Mouse (Mus musculus) neural tube, embryonic 10.5 days (tissue): ENCODE results near the gene Gmeb2.

Experiments
- DNase-seq: peaks from one replicate; pipeline ENCODE4 v3.0.0-alpha.2; 2017; ENCODE audit warnings: low spot score; ENCODE audit errors: extremely low spot score

Gene Gmeb2

DNA sequence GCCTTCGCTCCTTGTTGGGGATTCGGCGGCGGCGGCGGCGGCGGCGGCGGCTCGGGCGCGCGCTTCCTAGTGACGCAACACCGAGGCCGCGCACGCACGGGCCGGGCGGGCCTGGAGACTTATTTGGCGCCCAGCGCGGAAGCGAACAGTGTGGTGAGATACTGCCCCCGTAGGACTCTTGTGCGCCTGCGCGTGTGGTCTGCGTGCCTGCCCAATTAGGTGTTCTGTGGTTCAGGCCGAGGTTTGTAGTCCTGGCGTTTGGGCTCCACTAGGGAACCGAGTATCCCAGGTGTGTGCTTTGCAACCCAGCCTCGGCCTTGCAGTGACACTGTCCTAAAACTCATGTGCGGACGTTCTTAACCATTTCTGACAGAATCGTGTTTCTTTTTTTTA, at the start of gene Gmeb2:
TSS of gene Gmeb2 (minus strand) at position 78 of the 393 bp plus-strand sequence.
- DNase-seq = peak; percentile 88

DNA sequence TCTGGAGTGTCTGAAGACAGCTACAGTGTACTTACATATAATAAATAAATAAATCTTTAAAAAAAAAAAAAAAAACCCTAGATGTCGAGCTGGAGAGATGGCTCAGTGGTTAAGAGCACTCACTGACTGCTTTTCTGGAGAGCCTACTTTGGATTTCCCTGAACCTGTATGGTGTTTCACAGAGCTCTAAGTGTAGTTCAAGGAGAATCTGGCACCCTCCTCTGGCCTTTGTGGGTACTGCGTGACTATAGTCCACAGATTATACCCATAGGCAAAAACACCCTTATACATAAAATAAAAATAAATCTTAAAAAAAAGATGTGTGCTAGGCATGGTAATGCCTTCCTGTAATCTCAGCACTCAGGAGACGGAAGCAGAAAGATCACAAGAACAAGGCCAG, 46.2 kb upstream of the Gmeb2 start:
- DNase-seq = peak; percentile 53

DNA sequence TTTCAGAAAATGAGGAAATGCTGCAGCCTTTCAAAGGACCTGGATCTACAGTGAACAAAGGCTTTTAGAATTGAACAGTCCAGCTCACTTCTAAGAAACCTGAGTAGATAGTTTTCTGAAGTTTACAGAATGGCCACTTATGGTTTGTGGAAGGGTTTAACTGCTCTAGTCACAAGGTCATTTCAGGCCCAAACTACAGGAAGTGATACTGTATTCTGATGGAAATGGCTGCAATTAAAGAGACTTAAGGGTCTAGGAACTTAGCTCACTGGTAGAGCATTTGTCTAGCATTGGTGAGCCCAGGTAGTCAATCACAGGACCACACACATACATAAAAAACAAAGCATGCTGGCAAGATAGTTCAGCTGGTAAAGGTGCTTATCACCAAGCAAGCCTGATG, 44.7 kb upstream of the Gmeb2 start:
- no peak for DNase-seq

DNA sequence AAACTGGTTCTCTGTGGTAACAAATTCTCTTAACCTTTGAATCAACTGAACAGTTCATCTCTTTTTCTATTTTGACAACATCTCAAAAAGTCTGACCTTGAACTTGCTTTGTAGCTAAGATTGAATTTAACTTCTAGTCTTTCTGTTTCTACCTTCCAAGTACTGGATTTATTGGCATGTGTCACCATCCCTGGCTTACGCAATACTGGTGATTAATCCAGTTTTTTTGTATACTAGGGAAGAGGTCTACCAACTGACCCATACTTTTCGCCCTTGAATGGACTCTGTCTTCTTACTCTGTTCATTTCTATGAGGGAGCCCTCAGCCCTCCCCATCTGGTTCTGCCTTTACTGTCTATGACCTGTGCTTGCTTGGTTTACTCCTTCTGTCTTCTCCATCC, 38.3 kb upstream of the Gmeb2 start:
- no peak for DNase-seq

DNA sequence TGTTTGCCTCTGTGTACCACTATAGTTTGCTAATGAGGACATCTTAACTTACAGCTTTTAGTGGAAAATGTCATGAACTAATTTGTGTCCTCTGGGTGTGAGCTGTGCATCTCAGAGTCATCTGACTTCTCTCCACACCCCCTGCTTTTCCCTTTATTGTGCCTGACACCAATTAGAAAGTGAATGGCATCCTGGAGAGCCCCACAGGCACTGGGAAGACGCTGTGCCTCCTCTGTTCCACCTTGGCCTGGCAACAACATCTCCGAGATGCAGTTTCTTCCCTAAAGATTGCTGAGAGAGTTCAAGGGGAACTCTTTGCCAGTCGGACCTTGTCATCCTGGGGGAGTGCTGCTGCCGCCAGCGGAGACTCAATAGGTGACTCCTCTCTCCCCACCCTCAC, 34.3 kb upstream of the Gmeb2 start:
- no peak for DNase-seq

DNA sequence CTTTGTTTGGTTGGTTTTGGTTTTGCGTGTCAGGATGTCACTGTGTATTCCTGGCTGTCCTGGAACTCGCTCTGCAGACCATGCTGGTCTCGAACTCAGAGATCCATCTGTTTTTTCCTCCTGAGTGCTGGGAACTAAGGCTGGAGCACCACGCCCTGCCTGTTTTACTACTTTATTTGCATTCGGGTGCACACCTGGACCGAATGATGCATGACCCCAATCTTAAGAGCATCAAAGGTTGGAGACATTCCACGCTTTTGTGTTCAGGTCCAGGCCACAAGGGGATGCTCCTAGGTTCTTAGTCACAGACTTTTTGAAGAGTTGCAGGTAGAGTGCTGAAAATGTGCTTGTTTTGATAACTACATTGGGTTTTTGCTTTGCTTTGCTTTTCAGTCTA, 32.3 kb upstream of the Gmeb2 start:
- DNase-seq = no peak

DNA sequence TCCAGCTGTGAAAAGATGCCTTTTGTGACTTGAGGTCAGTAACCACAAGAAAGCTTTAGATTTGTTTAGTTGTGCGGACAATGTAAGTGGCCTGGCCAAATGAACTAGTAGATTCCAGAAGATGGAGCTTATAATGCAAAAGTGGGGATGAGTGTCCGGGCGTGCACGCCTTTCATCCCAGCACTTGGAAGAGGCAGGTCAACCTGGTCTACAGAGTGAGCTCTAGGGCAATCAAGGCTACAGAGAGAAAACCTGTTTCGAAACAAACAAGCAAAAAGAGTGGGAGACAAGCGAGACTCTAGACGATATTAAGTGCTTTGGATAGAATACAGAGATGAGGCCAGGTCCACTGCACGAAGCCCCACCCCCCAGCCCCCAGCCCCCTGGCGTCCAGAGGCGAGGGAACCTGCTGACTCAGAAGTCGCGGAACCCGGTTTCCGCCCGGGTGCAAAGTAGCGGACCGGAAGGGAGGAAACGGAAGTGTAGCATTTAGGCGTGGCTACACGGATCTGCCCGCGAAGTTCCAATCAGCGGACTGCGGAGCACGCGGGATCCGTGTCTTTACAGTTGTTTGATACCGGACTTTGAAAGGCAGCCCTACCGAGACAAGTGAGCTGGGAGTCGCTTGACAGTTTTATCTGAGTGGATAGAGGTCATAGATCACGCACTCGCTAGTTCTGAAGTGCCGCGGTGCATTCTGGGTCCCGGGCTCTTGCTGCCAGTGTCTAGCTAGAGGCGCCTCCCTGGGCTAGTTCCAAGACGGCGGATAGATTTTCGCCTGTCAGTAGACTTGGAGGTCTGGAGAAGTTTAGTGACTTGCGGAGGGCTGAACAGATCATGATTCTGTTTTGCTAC, 31.6 kb upstream of the Gmeb2 start, which contains the start of gene Rtel1:
TSS of gene Rtel1 (plus strand) at position 492 of the 855 bp plus-strand sequence.
- peak; percentile 93 for DNase-seq

DNA sequence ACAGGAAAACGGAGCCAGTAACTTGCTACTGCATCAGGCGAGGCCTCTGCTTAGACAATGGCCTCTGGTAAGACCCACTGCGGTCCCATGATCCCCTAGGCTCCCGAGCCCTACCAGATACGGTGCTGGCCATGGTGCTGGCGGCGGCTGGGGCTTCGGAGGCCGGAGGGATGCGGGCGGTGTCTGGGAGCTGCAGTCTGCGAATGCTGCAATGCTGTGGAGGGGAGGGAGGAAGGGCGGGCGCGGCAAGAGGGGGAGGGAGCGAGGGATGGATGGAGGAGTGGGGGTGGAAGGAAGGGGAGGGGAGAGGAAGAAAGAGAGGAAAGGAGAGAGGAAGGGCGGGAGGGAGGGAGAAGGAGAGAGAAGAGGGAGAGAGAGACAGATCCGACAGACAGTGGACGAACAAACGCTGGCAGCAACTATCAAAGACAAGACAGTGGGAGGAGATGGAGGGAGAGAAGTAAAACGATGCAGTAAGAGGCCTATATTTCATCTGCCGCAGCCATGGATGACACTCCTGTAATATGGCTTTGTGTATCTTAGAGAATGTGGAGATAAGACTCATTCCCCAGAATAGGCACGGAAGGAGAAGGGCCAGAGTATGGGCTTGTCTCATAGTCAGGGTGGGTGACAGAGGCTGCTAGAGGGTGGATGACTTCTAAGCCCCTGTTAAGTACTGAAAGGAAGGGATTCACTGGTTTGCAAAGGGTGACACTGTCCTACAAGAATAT, 26.4 kb upstream of the Gmeb2 start, which contains the start of gene Stmn3:
TSS of gene Stmn3 (minus strand) at position 421 of the 731 bp plus-strand sequence.
- peak; percentile 79 for DNase-seq

DNA sequence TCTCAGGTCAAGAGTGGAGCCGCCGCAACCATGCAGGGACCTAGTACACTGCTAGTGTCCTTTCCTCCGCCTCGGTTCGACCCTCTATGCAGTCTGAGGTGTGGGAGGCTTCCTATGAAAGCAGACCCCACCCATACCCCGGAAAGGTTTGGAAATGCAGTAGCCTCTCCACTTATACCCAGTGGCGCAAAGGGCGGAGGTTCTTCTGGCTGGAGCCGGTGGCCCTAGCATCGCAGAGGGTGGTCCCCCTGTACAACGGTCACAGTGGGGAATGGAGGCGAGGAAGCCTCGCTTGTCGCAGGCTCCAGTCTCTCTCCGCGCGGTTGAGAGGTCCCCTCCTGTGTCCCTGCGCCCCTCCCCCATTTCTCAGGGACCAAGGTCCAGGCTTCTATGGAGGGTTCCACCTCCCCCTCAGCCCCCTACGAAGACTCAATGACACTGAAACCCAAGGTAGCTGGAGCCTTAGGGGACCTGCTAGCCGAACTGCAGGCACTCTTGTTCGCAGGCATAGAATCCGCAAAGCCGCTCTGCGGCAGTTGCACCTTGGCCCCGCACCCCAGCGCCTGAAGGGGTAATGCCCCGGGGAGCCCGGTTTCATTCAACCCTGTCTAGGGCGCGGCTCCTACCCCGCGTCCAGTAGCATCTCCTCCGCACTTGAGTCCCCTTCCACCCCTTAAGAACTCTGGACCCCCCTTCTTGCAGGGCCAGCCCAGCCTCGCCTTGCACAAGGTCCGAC, 25.7 kb upstream of the Gmeb2 start:
- no peak for DNase-seq

DNA sequence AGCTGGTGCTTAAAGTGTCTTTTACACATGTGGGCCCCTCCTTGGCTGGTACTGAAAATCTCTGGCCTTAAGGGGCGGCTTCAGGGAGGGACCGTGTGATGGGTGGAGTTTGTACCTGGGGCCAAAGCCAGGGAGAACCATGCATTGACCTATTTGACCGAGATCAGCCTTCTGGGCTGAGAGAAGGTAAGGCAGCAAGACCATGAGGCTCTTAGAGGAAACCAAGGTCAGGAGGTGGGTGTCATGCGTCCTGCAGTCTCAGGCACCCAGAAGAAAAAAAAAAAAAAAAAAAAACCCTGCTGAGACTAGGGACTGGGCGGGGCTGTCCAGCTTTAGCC, 25.1 kb upstream of the Gmeb2 start:
- DNase-seq = no peak

DNA sequence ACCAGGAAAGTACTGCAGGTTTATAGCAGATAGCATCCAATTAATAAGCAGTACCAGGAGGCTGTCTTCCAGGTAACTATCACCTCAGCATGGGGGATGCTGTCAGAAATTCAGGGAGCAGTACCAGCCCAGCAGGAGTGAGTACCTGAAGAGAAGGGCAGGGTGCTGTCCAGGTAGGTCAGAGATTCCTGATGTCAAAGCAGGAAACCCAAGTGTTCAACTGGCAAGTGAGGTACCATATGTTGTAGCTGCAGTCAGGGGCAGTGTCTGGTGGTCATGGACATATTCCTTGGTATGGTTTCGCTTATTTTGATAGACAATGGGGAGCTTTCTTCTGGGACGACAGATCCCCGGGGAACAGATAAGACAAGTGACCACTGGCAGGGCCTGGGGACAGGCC, 24.6 kb upstream of the Gmeb2 start:
- DNase-seq = no peak

DNA sequence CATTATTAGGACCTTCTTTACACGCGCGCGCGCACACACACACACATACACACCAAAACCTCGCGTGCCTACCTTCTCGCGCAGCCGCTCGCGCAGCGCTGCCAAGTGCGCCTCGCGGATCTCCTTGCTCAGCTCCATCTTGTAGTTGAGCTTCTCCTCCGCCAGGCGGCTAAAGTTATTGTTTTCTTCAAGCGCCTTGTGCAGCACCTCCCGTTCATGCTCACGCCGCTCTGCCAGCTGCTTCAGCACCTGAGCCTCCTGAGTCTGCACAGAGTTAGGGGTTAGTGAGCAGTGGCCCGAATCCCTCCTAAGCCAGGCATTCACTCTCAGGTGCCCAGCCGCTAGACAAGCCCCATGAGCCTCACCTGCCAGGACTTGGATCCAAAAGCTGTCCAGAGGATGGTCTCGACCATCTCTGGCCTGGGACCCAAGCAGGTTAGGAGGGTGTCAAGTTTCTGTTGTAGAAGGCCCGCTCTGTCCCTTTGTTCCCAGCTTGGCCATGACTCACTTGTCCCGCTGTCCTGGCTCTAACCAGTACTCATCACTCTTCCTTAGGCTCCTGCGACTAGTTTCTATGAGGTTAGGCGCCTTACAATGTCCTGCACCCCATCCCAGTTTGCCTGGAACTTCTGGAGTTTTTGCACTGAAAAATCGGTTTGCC, 19.4 kb upstream of the Gmeb2 start:
- peak; percentile 51 for DNase-seq

DNA sequence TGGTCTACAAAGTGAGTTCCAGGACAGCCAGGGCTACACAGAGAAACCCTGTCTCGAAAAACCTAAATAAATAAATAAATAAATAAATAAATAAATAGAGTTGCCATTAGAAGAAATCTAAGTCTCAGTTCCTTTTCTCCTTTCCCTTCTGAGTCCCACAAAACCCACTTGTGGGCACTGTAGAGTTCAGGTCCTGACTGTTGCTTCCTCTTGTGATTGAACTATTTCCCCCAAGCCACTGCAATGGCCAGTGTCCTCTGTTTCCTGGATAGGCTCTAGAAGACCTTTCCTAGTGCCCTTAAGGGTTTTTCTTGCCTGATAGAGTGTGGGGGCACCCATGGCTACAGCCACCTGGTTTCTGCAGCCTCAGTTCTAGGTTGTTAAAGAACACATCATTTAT, 17.1 kb upstream of the Gmeb2 start:
- no peak for DNase-seq

DNA sequence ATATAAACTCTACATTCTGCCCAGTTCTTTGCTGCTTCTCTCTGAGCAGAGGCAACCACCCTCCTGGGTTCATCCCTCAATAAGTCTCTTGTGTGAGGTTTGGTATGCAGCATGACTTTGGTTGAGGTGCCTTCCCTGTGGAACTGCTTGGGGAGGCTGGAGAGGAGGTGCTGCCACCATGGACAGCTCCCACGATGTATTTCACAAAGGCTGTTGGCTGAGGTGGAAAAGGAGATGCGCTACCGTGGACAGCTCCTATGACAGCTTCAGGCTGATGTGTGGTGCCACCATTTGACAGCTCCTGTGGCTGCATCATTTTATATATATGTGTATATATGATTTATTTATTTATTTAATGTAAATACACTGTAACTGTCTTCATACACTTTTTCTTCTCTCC, 14.2 kb upstream of the Gmeb2 start:
- DNase-seq = peak; percentile 38

DNA sequence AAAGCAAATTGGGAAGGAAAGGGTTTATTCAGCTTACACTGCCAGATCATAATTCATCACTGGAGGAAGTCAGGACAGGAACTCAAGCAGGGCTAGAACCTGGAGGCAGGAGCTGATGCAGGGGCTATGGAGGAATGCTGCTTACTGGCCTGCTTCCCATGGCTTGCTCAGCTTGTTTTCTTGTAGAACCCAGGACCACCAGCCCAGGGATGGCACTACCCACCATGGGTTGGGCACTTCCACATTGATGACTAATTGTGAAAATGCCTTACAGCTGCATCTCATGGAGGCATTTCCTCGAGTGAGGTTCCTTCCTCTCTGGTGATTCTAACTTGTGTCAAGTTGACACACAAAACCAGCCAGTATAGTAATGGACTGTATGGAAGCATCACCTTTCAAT, 3.1 kb upstream of the Gmeb2 start:
- no peak for DNase-seq

DNA sequence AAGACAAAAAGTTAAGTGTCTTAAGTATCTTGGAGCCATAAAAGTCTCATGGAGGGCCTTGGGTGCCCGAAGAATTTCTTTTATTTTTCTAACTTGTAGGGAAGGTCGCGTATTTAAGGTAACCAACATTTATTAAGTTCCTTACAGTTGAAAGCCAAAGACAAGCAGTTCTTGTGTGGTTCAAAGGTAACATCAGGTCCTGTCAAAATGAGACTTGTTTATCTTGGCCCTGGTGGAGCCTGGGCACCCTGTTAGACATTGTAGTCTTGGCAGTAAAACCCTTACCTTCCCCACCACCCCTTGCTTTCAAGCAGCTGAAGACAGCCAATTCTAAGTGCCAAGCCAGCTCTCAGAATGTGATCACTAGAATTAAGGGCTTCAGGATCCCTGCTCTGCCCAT, 856 bp upstream of the Gmeb2 start:
- DNase-seq = no peak

DNA sequence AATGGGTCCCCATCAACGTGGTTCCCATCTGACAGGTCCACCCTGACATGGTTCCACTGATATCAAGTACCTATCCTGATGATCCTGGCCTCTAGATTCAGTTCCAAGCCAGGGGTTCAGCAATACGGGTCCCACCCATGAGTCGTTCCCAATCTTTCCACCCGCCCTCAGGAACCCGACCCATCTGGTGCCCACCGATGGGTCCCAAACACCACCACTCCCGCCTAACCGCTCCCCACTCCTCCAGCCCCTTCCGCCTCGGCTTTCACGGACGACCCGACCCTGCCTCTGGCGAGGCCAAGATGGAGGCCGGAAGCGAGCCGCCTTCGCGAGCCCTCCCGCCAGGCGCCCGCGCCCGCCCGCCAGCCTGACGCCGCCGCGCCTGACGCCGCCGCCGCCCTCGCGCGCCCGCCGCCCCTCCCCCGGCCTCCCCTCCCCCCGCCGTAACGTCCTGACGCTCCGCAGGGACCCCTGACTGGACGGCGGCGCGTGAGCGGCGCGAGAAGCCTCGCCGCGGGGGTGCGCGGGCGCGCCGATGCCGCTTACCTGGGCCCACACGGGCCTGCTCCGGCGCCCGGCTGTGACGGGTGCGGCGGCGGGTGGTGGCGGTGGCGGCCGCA, 387 bp downstream of the Gmeb2 start:
- DNase-seq = peak; percentile 89

DNA sequence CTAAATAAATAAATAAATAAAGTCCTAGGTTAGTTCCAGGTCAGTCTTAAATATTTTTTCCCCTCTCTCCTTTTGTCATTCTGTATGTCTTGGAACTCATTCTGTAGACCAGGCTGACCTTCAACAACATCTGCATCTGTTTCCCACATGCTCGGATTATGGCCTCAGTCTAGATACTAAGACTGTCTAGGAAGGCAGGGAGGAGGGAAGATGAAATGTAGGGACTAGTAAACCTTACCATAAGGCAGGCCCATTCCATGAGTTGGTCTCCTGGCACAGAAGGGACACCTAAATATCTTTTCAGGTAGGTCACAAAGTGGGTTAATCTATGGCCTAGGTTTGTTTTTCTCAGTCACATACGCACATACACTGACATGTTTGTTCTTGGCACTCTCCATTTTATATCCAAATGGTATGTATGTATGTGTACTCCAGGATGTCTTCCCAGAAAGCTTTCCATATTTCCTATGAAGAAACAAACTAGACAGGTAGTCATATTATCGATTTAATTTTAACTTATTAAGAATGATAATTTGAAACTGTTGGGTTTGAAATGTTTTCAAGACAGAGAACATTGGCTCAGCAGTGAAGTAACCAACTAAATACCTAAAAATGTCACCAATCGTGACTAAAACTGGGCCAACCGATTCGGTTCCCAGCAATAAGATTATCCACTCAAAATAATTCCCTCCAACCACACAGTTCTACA, 1.1 kb downstream of the Gmeb2 start:
- no peak for DNase-seq

DNA sequence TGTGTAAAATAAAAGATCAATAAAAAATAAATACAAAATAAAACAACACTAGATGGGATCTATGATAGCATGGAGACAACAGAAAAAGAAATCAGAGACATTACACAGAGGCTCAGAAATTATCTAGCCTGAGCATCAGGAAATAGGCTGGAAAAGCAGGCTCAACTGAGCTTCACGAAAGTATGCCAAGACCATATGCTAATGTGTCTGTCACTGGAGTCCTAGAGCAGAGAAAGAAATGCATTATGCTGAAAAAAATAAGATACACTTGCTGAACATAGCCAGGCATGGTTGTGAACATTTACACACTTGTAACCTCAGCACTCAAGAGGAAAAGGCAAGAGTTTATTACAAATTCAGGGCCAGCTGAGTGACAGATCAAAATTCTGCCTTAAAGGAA, 7.9 kb downstream of the Gmeb2 start:
- DNase-seq = no peak

DNA sequence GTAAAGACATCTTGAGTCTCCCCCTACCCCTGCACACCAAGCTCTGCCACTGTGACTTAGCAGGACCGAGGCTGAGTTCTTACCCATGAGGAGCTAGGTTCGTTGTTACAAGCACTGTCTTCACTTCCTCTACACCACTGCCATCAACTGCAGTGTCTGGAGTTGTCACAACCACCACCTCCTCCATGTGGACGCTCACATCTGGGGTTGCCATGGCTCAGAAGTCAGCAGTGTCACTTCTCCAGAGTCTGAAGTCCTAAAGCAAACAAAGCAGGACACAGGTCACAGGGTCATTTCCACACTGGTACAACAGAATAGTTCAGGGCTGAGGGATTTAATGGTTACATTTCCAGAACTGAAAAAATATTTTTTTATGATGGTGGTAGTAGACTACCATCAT, 10.0 kb downstream of the Gmeb2 start:
- DNase-seq = no peak
